Mouse (Mus musculus) thymus, adult 2 months (tissue): Measurements from ENCODE around the gene Ip6k3.

ENCODE experiments used
- CTCF ChIP-seq: fragments of 200-500 bp; IDR thresholded peaks from 2 replicates; pipeline ENCODE4 v1.5.1; 2012; ENCODE audit warnings: mild to moderate bottlenecking, control low read depth, low read length, moderate library complexity, borderline replicate concordance; ENCODE audit not compliant: control insufficient read depth, poor library complexity, insufficient read depth; ENCODE audit errors: extremely low read depth
- POLR2A ChIP-seq: fragments of 200-500 bp; IDR thresholded peaks from 2 replicates; pipeline ENCODE4 v1.6.1; 2012; ENCODE audit warnings: mild to moderate bottlenecking, low read length, control low read depth, moderate library complexity; ENCODE audit not compliant: control insufficient read depth, poor library complexity, insufficient read depth; ENCODE audit errors: extremely low read depth

GRCm38 (mm10) chr17:27154256-27154655 is 13.3 kb downstream of the Ip6k3 start:
- TF ChIP-seq POLR2A (no peak), CTCF (no peak)
